Mouse (Mus musculus): Measurements from ENCODE around the gene Snx10. TPM values are rescaled to one million over a fixed set of nuclear protein-coding genes. Genes with fewer than 3 reads are reported as not detected.

Snx10 gene
- polyA plus RNA-seq, 1 experiment: 4.1 TPM

GRCm38 (mm10) chr6:51598058-51598457 is 74.4 kb downstream of the Snx10 start:
- 51% methylated on average over 7 of the region's 7 CpGs for WGBS
- Histone ChIP-seq H3K27ac (ENCODE audit: insufficient read depth, low read depth, low read length) (no peak overlapping the region), H3K36me3 (ENCODE audit: control insufficient read depth, insufficient read depth, low read length) (no peaks in the 10 kb centered on the region), H3K4me3 (ENCODE audit: insufficient read depth, low read depth, low read length) (no peak overlapping the region), H3K4me1 (ENCODE audit: control insufficient read depth, insufficient read depth, low read length) (no peaks in the 10 kb centered on the region), H3K27me3 (replicated peaks; ENCODE audit: control insufficient read depth, insufficient read depth, low read length) (no peaks in the 10 kb centered on the region)
- TF ChIP-seq CTCF (conservative IDR thresholded peaks at IDR 0.05; ENCODE audit: insufficient read depth, insufficient read length, low read depth, low read length) (no peak), POLR2A (IDR thresholded peaks at IDR 0.05; ENCODE audit: low read depth, low read length) (no peak)
- DNase-seq: no peak

GRCm38 (mm10) chr6:51600412-51600811 is 76.7 kb downstream of the Snx10 start:
- Histone ChIP-seq H3K4me1 (ENCODE audit: control insufficient read depth, insufficient read depth, low read length) (no peaks in the 10 kb centered on the region), H3K27ac (ENCODE audit: insufficient read depth, low read depth, low read length) (no peak overlapping the region), H3K4me3 (ENCODE audit: insufficient read depth, low read depth, low read length) (no peak overlapping the region), H3K36me3 (ENCODE audit: control insufficient read depth, insufficient read depth, low read length) (no peaks in the 10 kb centered on the region), H3K27me3 (replicated peaks; ENCODE audit: control insufficient read depth, insufficient read depth, low read length) (no peaks in the 10 kb centered on the region)
- 86% methylated on average over 9 of the region's 9 CpGs for WGBS
- TF ChIP-seq POLR2A (IDR thresholded peaks at IDR 0.05; ENCODE audit: low read depth, low read length): no peak
- TF ChIP-seq CTCF (conservative IDR thresholded peaks at IDR 0.05; ENCODE audit: insufficient read depth, insufficient read length, low read depth, low read length): no peak
- DNase-seq: no peak

GRCm38 (mm10) chr6:51602341-51602740 is 78.6 kb downstream of the Snx10 start:
- Histone ChIP-seq H3K27me3 (replicated peaks; ENCODE audit: control insufficient read depth, insufficient read depth, low read length) (no peaks in the 10 kb centered on the region), H3K36me3 (ENCODE audit: control insufficient read depth, insufficient read depth, low read length) (no peaks in the 10 kb centered on the region), H3K4me3 (ENCODE audit: insufficient read depth, low read depth, low read length) (no peak overlapping the region), H3K4me1 (ENCODE audit: control insufficient read depth, insufficient read depth, low read length) (no peaks in the 10 kb centered on the region), H3K27ac (ENCODE audit: insufficient read depth, low read depth, low read length) (no peak overlapping the region)
- WGBS: 58% methylated on average over 1 of the region's 1 CpGs
- no peak for DNase-seq
- TF ChIP-seq POLR2A (IDR thresholded peaks at IDR 0.05; ENCODE audit: low read depth, low read length) (no peak), CTCF (conservative IDR thresholded peaks at IDR 0.05; ENCODE audit: insufficient read depth, insufficient read length, low read depth, low read length) (no peak)

GRCm38 (mm10) chr6:51603691-51604090 is 80.0 kb downstream of the Snx10 start:
- no peak for DNase-seq
- Histone ChIP-seq H3K36me3 (ENCODE audit: control insufficient read depth, insufficient read depth, low read length) (no peaks in the 10 kb centered on the region), H3K27me3 (replicated peaks; ENCODE audit: control insufficient read depth, insufficient read depth, low read length) (no peaks in the 10 kb centered on the region), H3K4me1 (ENCODE audit: control insufficient read depth, insufficient read depth, low read length) (no peaks in the 10 kb centered on the region), H3K27ac (ENCODE audit: insufficient read depth, low read depth, low read length) (no peak overlapping the region), H3K4me3 (ENCODE audit: insufficient read depth, low read depth, low read length) (no peak overlapping the region)
- WGBS: 84% methylated on average over 10 of the region's 10 CpGs
- TF ChIP-seq POLR2A (IDR thresholded peaks at IDR 0.05; ENCODE audit: low read depth, low read length) (no peak), CTCF (conservative IDR thresholded peaks at IDR 0.05; ENCODE audit: insufficient read depth, insufficient read length, low read depth, low read length) (no peak)

- no peak for DNase-seq
- Histone ChIP-seq H3K27ac (ENCODE audit: insufficient read depth, low read depth, low read length) (no peak overlapping the region), H3K27me3 (replicated peaks; ENCODE audit: control insufficient read depth, insufficient read depth, low read length) (no peaks in the 10 kb centered on the region), H3K36me3 (ENCODE audit: control insufficient read depth, insufficient read depth, low read length) (no peaks in the 10 kb centered on the region), H3K4me3 (ENCODE audit: insufficient read depth, low read depth, low read length) (no peak overlapping the region), H3K4me1 (ENCODE audit: control insufficient read depth, insufficient read depth, low read length) (no peaks in the 10 kb centered on the region)
- 89% methylated on average over 4 of the region's 4 CpGs for WGBS
- TF ChIP-seq CTCF (conservative IDR thresholded peaks at IDR 0.05; ENCODE audit: insufficient read depth, insufficient read length, low read depth, low read length): no peak
- TF ChIP-seq POLR2A (IDR thresholded peaks at IDR 0.05; ENCODE audit: low read depth, low read length): no peak
Observed at GRCm38 (mm10) chr6:51606245-51606644, 82.5 kb downstream of the Snx10 start.

- 49% methylated on average over 7 of the region's 7 CpGs for WGBS
Observed at GRCm38 (mm10) chr6:51606803-51607202, 83.1 kb downstream of the Snx10 start.

GRCm38 (mm10) chr6:51611621-51612020 is 87.9 kb downstream of the Snx10 start:
- 75% methylated on average over 4 of the region's 4 CpGs for WGBS
- Histone ChIP-seq H3K27ac (ENCODE audit: insufficient read depth, low read depth, low read length) (no peak overlapping the region), H3K36me3 (ENCODE audit: control insufficient read depth, insufficient read depth, low read length) (no peaks in the 10 kb centered on the region), H3K4me3 (ENCODE audit: insufficient read depth, low read depth, low read length) (no peak overlapping the region), H3K27me3 (replicated peaks; ENCODE audit: control insufficient read depth, insufficient read depth, low read length) (no peaks in the 10 kb centered on the region), H3K4me1 (ENCODE audit: control insufficient read depth, insufficient read depth, low read length) (no peaks in the 10 kb centered on the region)
- no peak for DNase-seq
- TF ChIP-seq CTCF (conservative IDR thresholded peaks at IDR 0.05; ENCODE audit: insufficient read depth, insufficient read length, low read depth, low read length): no peak
- no peak for TF ChIP-seq POLR2A (IDR thresholded peaks at IDR 0.05; ENCODE audit: low read depth, low read length)

More at GRCm38 (mm10) chr6:51606803-51607202, 83.1 kb downstream of the Snx10 start:
- no peak overlapping the region for H3K4me3 ChIP-seq (ENCODE audit: insufficient read depth, low read depth, low read length)
- TF ChIP-seq CTCF (conservative IDR thresholded peaks at IDR 0.05; ENCODE audit: insufficient read depth, insufficient read length, low read depth, low read length) (no peak), POLR2A (IDR thresholded peaks at IDR 0.05; ENCODE audit: low read depth, low read length) (no peak)
- no peak for DNase-seq
- no peaks in the 10 kb centered on the region for H3K4me1 ChIP-seq (ENCODE audit: control insufficient read depth, insufficient read depth, low read length)
- H3K36me3 ChIP-seq (ENCODE audit: control insufficient read depth, insufficient read depth, low read length): no peaks in the 10 kb centered on the region
- H3K27ac ChIP-seq (ENCODE audit: insufficient read depth, low read depth, low read length): no peak overlapping the region
- H3K27me3 ChIP-seq (replicated peaks; ENCODE audit: control insufficient read depth, insufficient read depth, low read length): no peaks in the 10 kb centered on the region

Measured in kidney, adult 2 months (tissue).